Mouse (Mus musculus) MEL (cell line): ENCODE results near the gene Csf2rb2. TPM values are rescaled to one million over a fixed set of nuclear protein-coding genes. Genes with fewer than 3 reads are reported as not detected.
A peak's percentile ranks its signal among the peaks of the same experiment; 100 is the strongest.

ENCODE experiments used
- DNase-seq: peaks from one replicate; pipeline ENCODE4 v3.0.0; 2011; ENCODE audit warnings: low read depth, low spot score
- H3K27ac ChIP-seq: 2 replicates; pipeline ENCODE4 v1.5.1; 2012; ENCODE audit warnings: low read depth, mild to moderate bottlenecking, control low read depth, low read length, moderate library complexity; ENCODE audit not compliant: control insufficient read depth
- H3K27me3 ChIP-seq, 2 experiments: fragments of 150-350 bp in 1 of 2; sonication (generic) in 1 of 2; 2 replicates each; pipeline ENCODE4 v1.6.1; 2012; ENCODE audit warnings: low read length in 2 of 2, mild to moderate bottlenecking in 2 of 2, improper control_type of control experiment in 1 of 2, moderate library complexity in 1 of 2; ENCODE audit not compliant: insufficient read depth in 2 of 2, control insufficient read depth in 1 of 2
- H3K36me3 ChIP-seq, 2 experiments: 2 replicates each; pipeline ENCODE4 v1.6.1; 2012 to 2014; ENCODE audit warnings: low read length in 2 of 2, improper control_type of control experiment in 1 of 2, inconsistent platforms in 1 of 2, mild to moderate bottlenecking in 1 of 2; ENCODE audit not compliant: insufficient read depth in 2 of 2, control insufficient read depth in 1 of 2
- H3K4me1 ChIP-seq, 2 experiments: fragments of 150-350 bp in 1 of 2; sonication (generic) in 1 of 2; 2 replicates each; pipeline ENCODE4 v1.6.1; 2012; ENCODE audit warnings: low read length in 2 of 2, improper control_type of control experiment in 1 of 2, mild to moderate bottlenecking in 1 of 2; ENCODE audit not compliant: insufficient read depth in 2 of 2, control insufficient read depth in 1 of 2
- H3K4me3 ChIP-seq, 2 experiments: fragments of 150-350 bp in 1 of 2; sonication (generic) in 1 of 2; 2 replicates each; pipeline ENCODE4 v1.5.1; 2012; ENCODE audit warnings: low read depth in 2 of 2, low read length in 2 of 2, mild to moderate bottlenecking in 2 of 2, moderate library complexity in 2 of 2, control low read depth in 1 of 2, improper control_type of control experiment in 1 of 2; ENCODE audit not compliant: control insufficient read depth in 1 of 2, insufficient read depth in 1 of 2
- H3K79me2 ChIP-seq: 2 replicates; pipeline ENCODE4 v1.6.1; 2012; ENCODE audit warnings: mild to moderate bottlenecking, low read length, moderate library complexity; ENCODE audit not compliant: control insufficient read depth, poor library complexity, insufficient read depth
- H3K9ac ChIP-seq: 2 replicates; pipeline ENCODE4 v1.6.1; 2012; ENCODE audit warnings: low read depth, mild to moderate bottlenecking, control low read depth, low read length, moderate library complexity; ENCODE audit not compliant: control insufficient read depth, poor library complexity, severe bottlenecking
- H3K9me3 ChIP-seq: fragments of 150-350 bp; sonication (generic); replicated peaks from 2 replicates; pipeline ENCODE4 v1.6.1; 2012; ENCODE audit warnings: mild to moderate bottlenecking, low read length, improper control_type of control experiment, moderate library complexity; ENCODE audit not compliant: insufficient read depth
- CHD1 ChIP-seq: IDR thresholded peaks from 2 replicates; pipeline ENCODE4 v1.6.1; 2012; ENCODE audit warnings: low read depth, mild to moderate bottlenecking, inconsistent platforms, low read length, improper control_type of control experiment
- CHD2 ChIP-seq: IDR thresholded peaks from 2 replicates; pipeline ENCODE4 v1.6.1; 2011; ENCODE audit warnings: low read length, improper control_type of control experiment
- CTCF ChIP-seq, 3 experiments: IDR thresholded peaks in 2 of 3; conservative IDR thresholded peaks in 1 of 3; 2 replicates each; pipeline ENCODE4 v1.5.1; 2011 to 2012; ENCODE audit warnings: low read length in 3 of 3, low read depth in 2 of 3, mild to moderate bottlenecking in 2 of 3, improper control_type of control experiment in 1 of 3, inconsistent platforms in 1 of 3, mixed read lengths in 1 of 3, moderate library complexity in 1 of 3; ENCODE audit not compliant: control insufficient read depth in 1 of 3, insufficient read depth in 1 of 3, poor library complexity in 1 of 3, severe bottlenecking in 1 of 3
- E2F4 ChIP-seq: IDR thresholded peaks from 2 replicates; pipeline ENCODE4 v1.6.1; 2011; ENCODE audit warnings: low read depth, low read length, improper control_type of control experiment, borderline replicate concordance
- GABPA ChIP-seq: IDR thresholded peaks from 2 replicates; pipeline ENCODE4 v1.6.1; 2012; ENCODE audit warnings: low read depth, mild to moderate bottlenecking, inconsistent platforms, low read length, improper control_type of control experiment, moderate library complexity
- GATA1 ChIP-seq: IDR thresholded peaks from 2 replicates; pipeline ENCODE4 v1.6.1; 2011; ENCODE audit warnings: low read depth, low read length, improper control_type of control experiment
- HCFC1 ChIP-seq: IDR thresholded peaks from 2 replicates; pipeline ENCODE4 v1.6.1; 2012; ENCODE audit warnings: low read depth, mild to moderate bottlenecking, inconsistent platforms, low read length, improper control_type of control experiment, moderate library complexity
- KAT2A ChIP-seq: conservative IDR thresholded peaks from 2 replicates; pipeline ENCODE4 v1.6.1; 2012; ENCODE audit warnings: low read depth, low read length, improper control_type of control experiment, inconsistent platforms
- MAX ChIP-seq: IDR thresholded peaks from 2 replicates; pipeline ENCODE4 v1.6.1; 2011; ENCODE audit warnings: low read length, improper control_type of control experiment
- NELFE ChIP-seq: IDR thresholded peaks from 2 replicates; pipeline ENCODE4 v1.6.1; 2011; ENCODE audit warnings: low read depth, low read length, improper control_type of control experiment
- NRF1 ChIP-seq: IDR thresholded peaks from 2 replicates; pipeline ENCODE4 v1.6.1; 2014; ENCODE audit warnings: low read depth, mild to moderate bottlenecking, inconsistent platforms, low read length, improper control_type of control experiment, moderate library complexity; ENCODE audit not compliant: poor library complexity, insufficient read depth, severe bottlenecking
- POLR2AphosphoS2 ChIP-seq: IDR thresholded peaks from 2 replicates; pipeline ENCODE4 v1.6.1; 2011; ENCODE audit warnings: low read length, improper control_type of control experiment
- POLR2AphosphoS5 ChIP-seq: IDR thresholded peaks from 2 replicates; pipeline ENCODE4 v1.6.1; 2012; ENCODE audit warnings: low read depth, borderline replicate concordance, mild to moderate bottlenecking, inconsistent platforms, low read length, moderate library complexity, mixed read lengths
- RCOR1 ChIP-seq: IDR thresholded peaks from 2 replicates; pipeline ENCODE4 v1.6.1; 2012; ENCODE audit warnings: low read depth, mild to moderate bottlenecking, inconsistent platforms, low read length, improper control_type of control experiment
- SMC3 ChIP-seq: IDR thresholded peaks from 2 replicates; pipeline ENCODE4 v1.6.1; 2011; ENCODE audit warnings: low read depth, low read length, improper control_type of control experiment
- TAL1 ChIP-seq: IDR thresholded peaks from 2 replicates; pipeline ENCODE4 v1.6.1; 2012; ENCODE audit warnings: mild to moderate bottlenecking, inconsistent platforms, low read length, moderate library complexity, mixed read lengths
- TBP ChIP-seq: IDR thresholded peaks from 2 replicates; pipeline ENCODE4 v1.8.0; 2011; ENCODE audit warnings: low read depth, low read length, improper control_type of control experiment
- TCF12 ChIP-seq: IDR thresholded peaks from 2 replicates; pipeline ENCODE4 v1.6.1; 2014; ENCODE audit warnings: low read depth, mild to moderate bottlenecking, inconsistent platforms, low read length, improper control_type of control experiment, moderate library complexity
- UBTF ChIP-seq: IDR thresholded peaks from 2 replicates; pipeline ENCODE4 v1.6.1; 2012; ENCODE audit warnings: low read depth, mild to moderate bottlenecking, inconsistent platforms, low read length, improper control_type of control experiment, moderate library complexity, borderline replicate concordance; ENCODE audit not compliant: insufficient read depth
- USF1 ChIP-seq: IDR thresholded peaks from 2 replicates; pipeline ENCODE4 v1.6.1; 2014; ENCODE audit warnings: low read depth, mild to moderate bottlenecking, inconsistent platforms, low read length, improper control_type of control experiment, moderate library complexity
- ZKSCAN1 ChIP-seq: IDR thresholded peaks from 2 replicates; pipeline ENCODE4 v1.6.1; 2012; ENCODE audit warnings: low read depth, mild to moderate bottlenecking, inconsistent platforms, low read length, improper control_type of control experiment, moderate library complexity
- polyA plus RNA-seq, 2 experiments: library from polyadenylated mRNA; stranded (reverse) in 1 of 2; unstranded in 1 of 2; fragments of >175 nt in 1 of 2; fragments of >200 nt in 1 of 2; gene quantifications; 2 replicates each; pipeline versions ENCODE4 v1.2.1 to v1.2.4; 2012; ENCODE audit warnings: low replicate concordance in 2 of 2, low read depth in 1 of 2; ENCODE audit not compliant: insufficient read length in 2 of 2, insufficient read depth in 1 of 2, missing spikeins in 1 of 2
- total RNA-seq: library from RNA; depleted of rRNA; stranded (reverse); fragments of 300-350 nt; gene quantifications from 2 replicates; pipeline ENCODE4 v1.2.3, GENCODE M21; 2012; rRNA removed

Gene Csf2rb2
- total and polyA plus RNA-seq, 3 experiments, result 0.54 to 1.8 TPM; not detected in 1

GRCm38 (mm10) chr15:78239453-78239852 is 66.1 kb downstream of the Csf2rb2 start (continued):
- no peak for TF ChIP-seq ZKSCAN1
- TF ChIP-seq CHD1, result no peak
- TF ChIP-seq E2F4, result no peak
- TF ChIP-seq TCF12, result no peak
- TF ChIP-seq RCOR1, result no peak
- TF ChIP-seq TBP, result no peak
- no peak for TF ChIP-seq TAL1
- no peak for TF ChIP-seq USF1
- TF ChIP-seq POLR2AphosphoS5, result no peak
- TF ChIP-seq NRF1, result no peak
- TF ChIP-seq GATA1, result no peak
- TF ChIP-seq UBTF, result no peak
- TF ChIP-seq POLR2AphosphoS2, result no peak
- no peak for TF ChIP-seq HCFC1
- TF ChIP-seq KAT2A, result no peak
- TF ChIP-seq MAX, result no peak
- TF ChIP-seq CHD2, result no peak
- TF ChIP-seq NELFE, result no peak
- no peak for TF ChIP-seq GABPA
- TF ChIP-seq CTCF (IDR thresholded peaks at IDR 0.05 in 2 of 3, conservative IDR thresholded peaks at IDR 0.05 in 1 of 3; ENCODE audit: control insufficient read depth in 1 of 3, insufficient read depth in 1 of 3, low read depth in 2 of 3, low read length in 3 of 3, poor library complexity in 1 of 3, severe bottlenecking in 1 of 3), result peak in 2 of 3 experiments; percentile 92 to 94; a peak in 5 of 6 replicates

- H3K4me3 ChIP-seq, result no peak overlapping the region
- H3K36me3 ChIP-seq, result no peaks in the 10 kb centered on the region
- H3K79me2 ChIP-seq, result no peaks in the 10 kb centered on the region
- H3K9ac ChIP-seq, result no peak overlapping the region
- no peaks in the 10 kb centered on the region for H3K9me3 ChIP-seq
- TF ChIP-seq SMC3 (0 out of 2 replicates have a peak, but pooled peaks have one; percentile 11), NRF1 (no peak), CTCF (IDR thresholded peaks at IDR 0.05 in 2 of 3, conservative IDR thresholded peaks at IDR 0.05 in 1 of 3; ENCODE audit: control insufficient read depth in 1 of 3, insufficient read depth in 1 of 3, low read depth in 2 of 3, low read length in 3 of 3, poor library complexity in 1 of 3, severe bottlenecking in 1 of 3) (peak in 2 of 3 experiments; percentile 21 to 34; a peak in 3 of 6 replicates)
- no peaks in the 10 kb centered on the region; a peak in 1 of 4 replicates for H3K4me1 ChIP-seq
- peaks cover 3 to 7% of the 10 kb centered on the region in 2 experiments for H3K27me3 ChIP-seq
- no peak overlapping the region for H3K27ac ChIP-seq
- no peak for DNase-seq
Observed at GRCm38 (mm10) chr15:78234823-78235509, 70.6 kb downstream of the Csf2rb2 start.

Other genes starting within 250 kb of the Csf2rb2 start
- gene Cacng2, start 185.7 kb downstream of the Csf2rb2 start, total RNA-seq, result not detected in 2 replicates
- gene Cacng2, start 185.7 kb downstream of the Csf2rb2 start, polyA plus RNA-seq, result not detected
- 9.7 and 10.4 TPM in 2 replicates for gene Ift27, start 131.6 kb downstream of the Csf2rb2 start, total RNA-seq
- gene Ift27, start 131.6 kb downstream of the Csf2rb2 start, polyA plus RNA-seq, result 10 to 100 TPM in 1 of 2 experiments, not detected in 1; 18.0 TPM
- not detected in 2 replicates for gene Pvalb, start 99.3 kb downstream of the Csf2rb2 start, total RNA-seq
- not detected for gene Pvalb, start 99.3 kb downstream of the Csf2rb2 start, polyA plus RNA-seq
- 1.7 and 2.8 TPM in 2 replicates for gene Ncf4, start 60.9 kb downstream of the Csf2rb2 start, total RNA-seq
- gene Ncf4, start 60.9 kb downstream of the Csf2rb2 start, polyA plus RNA-seq, result 10 to 100 TPM in 1 of 2 experiments, not detected in 1; 16.5 TPM
- gene Csf2rb, start 20.0 kb upstream of the Csf2rb2 start, total RNA-seq, result 2.4 and 3.2 TPM in 2 replicates
- 10 to 100 TPM in 1 of 2 experiments, not detected in 1; 10.1 TPM for gene Csf2rb, start 20.0 kb upstream of the Csf2rb2 start, polyA plus RNA-seq
- 4.1 and 4.7 TPM in 2 replicates for gene Tex33, start 90.2 kb upstream of the Csf2rb2 start, total RNA-seq
- gene Tex33, start 90.2 kb upstream of the Csf2rb2 start, polyA plus RNA-seq, result 1 to 10 TPM in 1 of 2 experiments, not detected in 1; 4.3 TPM
- 34.8 and 36.3 TPM in 2 replicates for gene Tst, start 100.2 kb upstream of the Csf2rb2 start, total RNA-seq
- gene Tst, start 100.2 kb upstream of the Csf2rb2 start, polyA plus RNA-seq, result 10 to 100 TPM in 1 of 2 experiments, not detected in 1; 29.5 TPM
- 38.6 and 38.7 TPM in 2 replicates for gene Mpst, start 100.7 kb upstream of the Csf2rb2 start, total RNA-seq
- 10 to 100 TPM in 1 of 2 experiments, not detected in 1; 86.7 TPM for gene Mpst, start 100.7 kb upstream of the Csf2rb2 start, polyA plus RNA-seq
- gene Kctd17, start 122.8 kb upstream of the Csf2rb2 start, total RNA-seq, result not detected in 2 replicates
- gene Kctd17, start 122.8 kb upstream of the Csf2rb2 start, polyA plus RNA-seq, result not detected
- gene Tmprss6, start 162.9 kb upstream of the Csf2rb2 start, total RNA-seq, result 0.12 and 0.33 TPM in 2 replicates
- gene Tmprss6, start 162.9 kb upstream of the Csf2rb2 start, polyA plus RNA-seq, result under 1 TPM in 1 of 2 experiments, not detected in 1; 0.11 TPM
- 0.04 TPM in 1 of 2 replicates, not detected in the other for gene Il2rb, start 189.6 kb upstream of the Csf2rb2 start, total RNA-seq
- gene Il2rb, start 189.6 kb upstream of the Csf2rb2 start, polyA plus RNA-seq, result not detected
- gene C1qtnf6, start 225.7 kb upstream of the Csf2rb2 start, total RNA-seq, result 0.15 and 0.20 TPM in 2 replicates
- gene C1qtnf6, start 225.7 kb upstream of the Csf2rb2 start, polyA plus RNA-seq, result 1 to 10 TPM in 1 of 2 experiments, not detected in 1; 1.3 TPM
- not detected in 2 replicates for gene Sstr3, start 239.0 kb upstream of the Csf2rb2 start, total RNA-seq
- not detected for gene Sstr3, start 239.0 kb upstream of the Csf2rb2 start, polyA plus RNA-seq